Mouse (Mus musculus) MEL (cell line): Measurements from ENCODE around the gene March10. TPM values are rescaled to one million over a fixed set of nuclear protein-coding genes. Genes with fewer than 3 reads are reported as not detected.

Source experiments
- DNase-seq: peaks from one replicate; pipeline ENCODE4 v3.0.0; 2011; ENCODE audit warnings: low read depth, low spot score
- H3K27ac ChIP-seq: 2 replicates; pipeline ENCODE4 v1.5.1; 2012; ENCODE audit warnings: low read depth, mild to moderate bottlenecking, control low read depth, low read length, moderate library complexity; ENCODE audit not compliant: control insufficient read depth
- H3K27me3 ChIP-seq, 2 experiments: fragments of 150-350 bp in 1 of 2; sonication (generic) in 1 of 2; 2 replicates each; pipeline ENCODE4 v1.6.1; 2012; ENCODE audit warnings: low read length in 2 of 2, mild to moderate bottlenecking in 2 of 2, improper control_type of control experiment in 1 of 2, moderate library complexity in 1 of 2; ENCODE audit not compliant: insufficient read depth in 2 of 2, control insufficient read depth in 1 of 2
- H3K36me3 ChIP-seq, 2 experiments: 2 replicates each; pipeline ENCODE4 v1.6.1; 2012 to 2014; ENCODE audit warnings: low read length in 2 of 2, improper control_type of control experiment in 1 of 2, inconsistent platforms in 1 of 2, mild to moderate bottlenecking in 1 of 2; ENCODE audit not compliant: insufficient read depth in 2 of 2, control insufficient read depth in 1 of 2
- H3K4me1 ChIP-seq, 2 experiments: fragments of 150-350 bp in 1 of 2; sonication (generic) in 1 of 2; 2 replicates each; pipeline ENCODE4 v1.6.1; 2012; ENCODE audit warnings: low read length in 2 of 2, improper control_type of control experiment in 1 of 2, mild to moderate bottlenecking in 1 of 2; ENCODE audit not compliant: insufficient read depth in 2 of 2, control insufficient read depth in 1 of 2
- H3K4me3 ChIP-seq, 2 experiments: fragments of 150-350 bp in 1 of 2; sonication (generic) in 1 of 2; 2 replicates each; pipeline ENCODE4 v1.5.1; 2012; ENCODE audit warnings: low read depth in 2 of 2, low read length in 2 of 2, mild to moderate bottlenecking in 2 of 2, moderate library complexity in 2 of 2, control low read depth in 1 of 2, improper control_type of control experiment in 1 of 2; ENCODE audit not compliant: control insufficient read depth in 1 of 2, insufficient read depth in 1 of 2
- H3K79me2 ChIP-seq: 2 replicates; pipeline ENCODE4 v1.6.1; 2012; ENCODE audit warnings: mild to moderate bottlenecking, low read length, moderate library complexity; ENCODE audit not compliant: control insufficient read depth, poor library complexity, insufficient read depth
- H3K9ac ChIP-seq: 2 replicates; pipeline ENCODE4 v1.6.1; 2012; ENCODE audit warnings: low read depth, mild to moderate bottlenecking, control low read depth, low read length, moderate library complexity; ENCODE audit not compliant: control insufficient read depth, poor library complexity, severe bottlenecking
- H3K9me3 ChIP-seq: fragments of 150-350 bp; sonication (generic); replicated peaks from 2 replicates; pipeline ENCODE4 v1.6.1; 2012; ENCODE audit warnings: mild to moderate bottlenecking, low read length, improper control_type of control experiment, moderate library complexity; ENCODE audit not compliant: insufficient read depth
- CHD1 ChIP-seq: IDR thresholded peaks from 2 replicates; pipeline ENCODE4 v1.6.1; 2012; ENCODE audit warnings: low read depth, mild to moderate bottlenecking, inconsistent platforms, low read length, improper control_type of control experiment
- CHD2 ChIP-seq: IDR thresholded peaks from 2 replicates; pipeline ENCODE4 v1.6.1; 2011; ENCODE audit warnings: low read length, improper control_type of control experiment
- CTCF ChIP-seq, 3 experiments: IDR thresholded peaks in 2 of 3; conservative IDR thresholded peaks in 1 of 3; 2 replicates each; pipeline ENCODE4 v1.5.1; 2011 to 2012; ENCODE audit warnings: low read length in 3 of 3, low read depth in 2 of 3, mild to moderate bottlenecking in 2 of 3, improper control_type of control experiment in 1 of 3, inconsistent platforms in 1 of 3, mixed read lengths in 1 of 3, moderate library complexity in 1 of 3; ENCODE audit not compliant: control insufficient read depth in 1 of 3, insufficient read depth in 1 of 3, poor library complexity in 1 of 3, severe bottlenecking in 1 of 3
- E2F4 ChIP-seq: IDR thresholded peaks from 2 replicates; pipeline ENCODE4 v1.6.1; 2011; ENCODE audit warnings: low read depth, low read length, improper control_type of control experiment, borderline replicate concordance
- ELF1 ChIP-seq: IDR thresholded peaks from 2 replicates; pipeline ENCODE4 v1.6.1; 2014; ENCODE audit warnings: low read depth, mild to moderate bottlenecking, inconsistent platforms, low read length, improper control_type of control experiment, moderate library complexity
- EP300 ChIP-seq, 2 experiments: IDR thresholded peaks; 2 replicates each; pipeline ENCODE4 v1.6.1; 2011; ENCODE audit warnings: improper control_type of control experiment in 2 of 2, low read length in 2 of 2, low read depth in 1 of 2, mild to moderate bottlenecking in 1 of 2
- GATA1 ChIP-seq: IDR thresholded peaks from 2 replicates; pipeline ENCODE4 v1.6.1; 2011; ENCODE audit warnings: low read depth, low read length, improper control_type of control experiment
- HCFC1 ChIP-seq: IDR thresholded peaks from 2 replicates; pipeline ENCODE4 v1.6.1; 2012; ENCODE audit warnings: low read depth, mild to moderate bottlenecking, inconsistent platforms, low read length, improper control_type of control experiment, moderate library complexity
- MAFK ChIP-seq: IDR thresholded peaks from 2 replicates; pipeline ENCODE4 v1.6.1; 2011; ENCODE audit warnings: low read depth, mild to moderate bottlenecking, low read length, improper control_type of control experiment, borderline replicate concordance
- MAX ChIP-seq: IDR thresholded peaks from 2 replicates; pipeline ENCODE4 v1.6.1; 2011; ENCODE audit warnings: low read length, improper control_type of control experiment
- MEF2A ChIP-seq: IDR thresholded peaks from 2 replicates; pipeline ENCODE4 v1.6.1; 2014; ENCODE audit warnings: low read depth, mild to moderate bottlenecking, inconsistent platforms, low read length, improper control_type of control experiment; ENCODE audit not compliant: poor library complexity, insufficient replicate concordance, severe bottlenecking; ENCODE audit errors: extremely low read depth
- MYC ChIP-seq: IDR thresholded peaks from 2 replicates; pipeline ENCODE4 v1.6.1; 2011; ENCODE audit warnings: low read depth, mild to moderate bottlenecking, low read length, improper control_type of control experiment, moderate library complexity
- POLR2AphosphoS2 ChIP-seq: IDR thresholded peaks from 2 replicates; pipeline ENCODE4 v1.6.1; 2011; ENCODE audit warnings: low read length, improper control_type of control experiment
- POLR2AphosphoS5 ChIP-seq: IDR thresholded peaks from 2 replicates; pipeline ENCODE4 v1.6.1; 2012; ENCODE audit warnings: low read depth, borderline replicate concordance, mild to moderate bottlenecking, inconsistent platforms, low read length, moderate library complexity, mixed read lengths
- RAD21 ChIP-seq: IDR thresholded peaks from 2 replicates; pipeline ENCODE4 v1.6.1; 2011; ENCODE audit warnings: mild to moderate bottlenecking, low read depth, low read length, improper control_type of control experiment
- RCOR1 ChIP-seq: IDR thresholded peaks from 2 replicates; pipeline ENCODE4 v1.6.1; 2012; ENCODE audit warnings: low read depth, mild to moderate bottlenecking, inconsistent platforms, low read length, improper control_type of control experiment
- SIN3A ChIP-seq: IDR thresholded peaks from 2 replicates; pipeline ENCODE4 v1.6.1; 2012; ENCODE audit warnings: low read length, improper control_type of control experiment, inconsistent platforms
- SMC3 ChIP-seq: IDR thresholded peaks from 2 replicates; pipeline ENCODE4 v1.6.1; 2011; ENCODE audit warnings: low read depth, low read length, improper control_type of control experiment
- TAL1 ChIP-seq: IDR thresholded peaks from 2 replicates; pipeline ENCODE4 v1.6.1; 2012; ENCODE audit warnings: mild to moderate bottlenecking, inconsistent platforms, low read length, moderate library complexity, mixed read lengths
- TBP ChIP-seq: IDR thresholded peaks from 2 replicates; pipeline ENCODE4 v1.8.0; 2011; ENCODE audit warnings: low read depth, low read length, improper control_type of control experiment
- TCF12 ChIP-seq: IDR thresholded peaks from 2 replicates; pipeline ENCODE4 v1.6.1; 2014; ENCODE audit warnings: low read depth, mild to moderate bottlenecking, inconsistent platforms, low read length, improper control_type of control experiment, moderate library complexity
- UBTF ChIP-seq: IDR thresholded peaks from 2 replicates; pipeline ENCODE4 v1.6.1; 2012; ENCODE audit warnings: low read depth, mild to moderate bottlenecking, inconsistent platforms, low read length, improper control_type of control experiment, moderate library complexity, borderline replicate concordance; ENCODE audit not compliant: insufficient read depth
- USF1 ChIP-seq: IDR thresholded peaks from 2 replicates; pipeline ENCODE4 v1.6.1; 2014; ENCODE audit warnings: low read depth, mild to moderate bottlenecking, inconsistent platforms, low read length, improper control_type of control experiment, moderate library complexity
- USF2 ChIP-seq, 2 experiments: IDR thresholded peaks; 2 replicates each; pipeline ENCODE4 v1.6.1; 2011 to 2012; ENCODE audit warnings: improper control_type of control experiment in 2 of 2, low read length in 2 of 2, borderline replicate concordance in 1 of 2, inconsistent platforms in 1 of 2, low read depth in 1 of 2, mild to moderate bottlenecking in 1 of 2; ENCODE audit not compliant: insufficient read depth in 1 of 2
- ZKSCAN1 ChIP-seq: IDR thresholded peaks from 2 replicates; pipeline ENCODE4 v1.6.1; 2012; ENCODE audit warnings: low read depth, mild to moderate bottlenecking, inconsistent platforms, low read length, improper control_type of control experiment, moderate library complexity
- polyA plus RNA-seq, 2 experiments: library from polyadenylated mRNA; stranded (reverse) in 1 of 2; unstranded in 1 of 2; fragments of >175 nt in 1 of 2; fragments of >200 nt in 1 of 2; gene quantifications; 2 replicates each; pipeline versions ENCODE4 v1.2.1 to v1.2.4; 2012; ENCODE audit warnings: low replicate concordance in 2 of 2, low read depth in 1 of 2; ENCODE audit not compliant: insufficient read length in 2 of 2, insufficient read depth in 1 of 2, missing spikeins in 1 of 2
- total RNA-seq: library from RNA; depleted of rRNA; stranded (reverse); fragments of 300-350 nt; gene quantifications from 2 replicates; pipeline ENCODE4 v1.2.3, GENCODE M21; 2012

Gene March10
- total and polyA plus RNA-seq, 3 experiments: not detected

GRCm38 (mm10) chr11:105484993-105485392 is 28.5 kb upstream of the March10 start:
- Histone ChIP-seq H3K9ac (no peak overlapping the region), H3K4me1 (no peaks in the 10 kb centered on the region), H3K9me3 (no peaks in the 10 kb centered on the region), H3K79me2 (no peaks in the 10 kb centered on the region), H3K4me3 (no peak overlapping the region), H3K27ac (no peak overlapping the region), H3K27me3 (peaks cover 9 to 16% of the 10 kb centered on the region in 2 experiments), H3K36me3 (no peaks in the 10 kb centered on the region)
- TF ChIP-seq MAFK (no peak), E2F4 (no peak), USF1 (no peak), MYC (no peak), CTCF (IDR thresholded peaks at IDR 0.05 in 2 of 3, conservative IDR thresholded peaks at IDR 0.05 in 1 of 3; ENCODE audit: control insufficient read depth in 1 of 3, insufficient read depth in 1 of 3, low read depth in 2 of 3, low read length in 3 of 3, poor library complexity in 1 of 3, severe bottlenecking in 1 of 3) (no peak), TAL1 (no peak), TBP (no peak), HCFC1 (no peak), UBTF (no peak), ELF1 (no peak), ZKSCAN1 (no peak), SMC3 (no peak), EP300 (IDR thresholded peaks at IDR 0.05; ENCODE audit: low read depth in 1 of 2, low read length in 2 of 2) (no peak), USF2 (IDR thresholded peaks at IDR 0.05; ENCODE audit: borderline replicate concordance in 1 of 2, insufficient read depth in 1 of 2, low read depth in 1 of 2, low read length in 2 of 2) (no peak), RAD21 (no peak), POLR2AphosphoS2 (no peak), MEF2A (no peak)
- DNase-seq: no peak

GRCm38 (mm10) chr11:105482747-105483146 is 26.2 kb upstream of the March10 start:
- H3K36me3 ChIP-seq: no peaks in the 10 kb centered on the region
- no peak overlapping the region for H3K4me3 ChIP-seq
- TF ChIP-seq RCOR1 (no peak), MAX (no peak), USF1 (no peak), TBP (no peak), EP300 (IDR thresholded peaks at IDR 0.05; ENCODE audit: low read depth in 1 of 2, low read length in 2 of 2) (no peak), E2F4 (no peak), CTCF (IDR thresholded peaks at IDR 0.05 in 2 of 3, conservative IDR thresholded peaks at IDR 0.05 in 1 of 3; ENCODE audit: control insufficient read depth in 1 of 3, insufficient read depth in 1 of 3, low read depth in 2 of 3, low read length in 3 of 3, poor library complexity in 1 of 3, severe bottlenecking in 1 of 3) (no peak), POLR2AphosphoS2 (no peak), GATA1 (no peak), CHD2 (no peak), SIN3A (no peak), TCF12 (no peak), POLR2AphosphoS5 (no peak), CHD1 (no peak), TAL1 (no peak)
- TF ChIP-seq, all 39 proteins: peak for 0
- H3K79me2 ChIP-seq: no peaks in the 10 kb centered on the region
- H3K4me1 ChIP-seq: no peaks in the 10 kb centered on the region
- peaks cover 10 to 15% of the 10 kb centered on the region in 2 experiments for H3K27me3 ChIP-seq
- no peak overlapping the region for H3K27ac ChIP-seq
- no peaks in the 10 kb centered on the region for H3K9me3 ChIP-seq
- H3K9ac ChIP-seq: no peak overlapping the region
- DNase-seq: no peak
